Mouse (Mus musculus) layer of hippocampus, postnatal 25 days (tissue): ENCODE data around the gene Fabp6. TPM values are rescaled to one million over a fixed set of nuclear protein-coding genes. Genes with fewer than 3 reads are reported as not detected.

Experiments
- DNase-seq, 2 experiments: peaks; one replicate each; pipeline ENCODE4 v3.0.0; 2022; ENCODE audit warnings: mixed read lengths in 2 of 2, low spot score in 1 of 2; ENCODE audit errors: extremely low spot score in 1 of 2
- total RNA-seq, 2 experiments: library from RNA; stranded (reverse); gene quantifications; 2 replicates each; pipeline ENCODE4 v1.2.3; 2021

Gene Fabp6
- not detected for total RNA-seq

DNA sequence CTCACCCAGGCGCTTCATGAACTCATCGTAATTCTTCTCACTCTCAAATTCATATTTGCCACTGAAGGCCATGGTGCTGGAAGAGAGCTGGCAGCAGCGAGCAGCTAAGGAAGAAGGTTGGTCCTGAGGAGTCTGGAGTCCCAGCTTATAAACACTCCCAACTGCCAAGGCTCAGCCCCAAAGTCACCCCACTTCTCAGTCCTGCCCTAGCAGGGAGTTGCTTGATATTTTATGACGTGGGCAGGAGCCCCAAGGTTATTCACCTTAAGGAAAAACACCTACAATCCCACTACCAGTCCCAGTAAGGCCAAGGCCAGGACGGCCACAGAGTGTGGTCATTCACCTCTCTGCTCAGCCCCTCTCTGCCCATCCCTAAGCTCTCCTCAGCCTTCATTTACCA is at the start of gene Fabp6:
Fabp6 (minus strand) TSS at position 101 of the 400 bp plus-strand sequence.
- DNase-seq, result no peak

GRCm38 (mm10) chr11:43645286-43645685 is 43.9 kb upstream of the Fabp6 start:
- no peak for DNase-seq

DNA sequence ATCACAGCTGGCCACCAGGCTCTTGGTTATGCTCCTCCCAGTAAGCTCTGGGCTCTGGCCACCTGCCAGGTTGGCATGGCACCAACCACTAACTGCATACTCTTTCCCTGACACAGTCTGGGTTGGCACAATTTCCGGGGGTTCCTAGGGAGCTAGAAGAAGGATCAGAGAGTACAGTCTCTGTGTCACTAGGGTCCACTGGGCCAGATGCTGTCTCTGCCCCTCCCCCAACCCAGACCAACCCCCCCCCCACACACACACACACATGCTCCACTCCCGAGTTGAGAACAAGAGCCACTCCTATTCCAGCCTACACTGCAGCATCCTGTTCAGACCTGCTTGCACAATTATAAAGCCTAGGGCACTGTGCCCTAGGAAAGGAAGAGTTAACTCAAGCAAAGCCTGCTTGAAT is 41.8 kb upstream of the Fabp6 start:
- peak; percentile 57 to 77 for DNase-seq

DNA sequence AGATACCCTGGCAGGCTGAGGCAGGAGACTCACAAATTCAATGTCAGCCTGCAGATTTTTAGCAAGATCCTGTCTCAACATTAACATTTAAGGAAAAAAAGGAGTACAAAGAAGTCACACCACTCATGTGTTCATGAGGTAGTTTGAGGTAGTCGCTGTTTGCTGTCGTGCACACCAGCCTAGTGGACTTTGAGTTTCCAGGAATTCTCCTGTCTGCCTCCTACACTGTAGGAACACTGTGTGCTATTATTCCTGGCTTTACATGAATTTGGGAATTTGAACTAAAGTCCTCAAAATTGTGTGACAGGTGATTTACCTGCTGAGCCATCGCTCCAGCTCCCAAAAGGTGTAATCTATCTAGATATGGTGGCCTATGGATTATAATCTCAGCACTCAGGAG is 37.1 kb upstream of the Fabp6 start:
- DNase-seq, result no peak

- DNase-seq, result no peak
These were observed 35.4 kb upstream of the Fabp6 start for GRCm38 (mm10) chr11:43636761-43637160.

GRCm38 (mm10) chr11:43633658-43634401 is 32.5 kb upstream of the Fabp6 start:
- peak in 1 of 2 experiments; percentile 66 for DNase-seq

DNA sequence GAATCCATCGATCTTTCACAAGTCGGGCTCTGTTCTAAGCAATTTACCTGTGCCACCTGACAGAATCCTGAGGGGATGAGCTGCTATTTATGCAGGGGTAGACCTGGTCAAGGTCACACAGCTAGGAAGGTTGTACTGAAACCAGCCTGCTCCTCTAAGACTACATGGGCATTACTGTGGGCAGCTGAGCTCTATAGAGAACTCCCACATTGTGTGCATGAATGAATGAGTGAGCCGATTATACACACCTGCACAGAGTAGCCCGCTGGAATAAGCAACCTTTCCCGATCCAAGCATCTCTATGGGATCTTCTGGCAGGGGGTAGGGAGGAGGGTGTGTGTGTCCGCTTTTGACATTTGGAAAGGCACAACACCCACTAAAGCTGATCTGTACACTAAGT is 31.8 kb upstream of the Fabp6 start:
- DNase-seq, result no peak

GRCm38 (mm10) chr11:43632566-43632965 is 31.2 kb upstream of the Fabp6 start:
- no peak for DNase-seq

GRCm38 (mm10) chr11:43631645-43632044 is 30.3 kb upstream of the Fabp6 start:
- DNase-seq, result no peak

- no peak for DNase-seq
These were observed 25.7 kb upstream of the Fabp6 start for GRCm38 (mm10) chr11:43626927-43627645.

- peak in 1 of 2 experiments; percentile 36 for DNase-seq
These were observed 25.1 kb upstream of the Fabp6 start for GRCm38 (mm10) chr11:43626300-43626926.

- no peak for DNase-seq
These were observed 23.0 kb upstream of the Fabp6 start for GRCm38 (mm10) chr11:43624341-43624740.

DNA sequence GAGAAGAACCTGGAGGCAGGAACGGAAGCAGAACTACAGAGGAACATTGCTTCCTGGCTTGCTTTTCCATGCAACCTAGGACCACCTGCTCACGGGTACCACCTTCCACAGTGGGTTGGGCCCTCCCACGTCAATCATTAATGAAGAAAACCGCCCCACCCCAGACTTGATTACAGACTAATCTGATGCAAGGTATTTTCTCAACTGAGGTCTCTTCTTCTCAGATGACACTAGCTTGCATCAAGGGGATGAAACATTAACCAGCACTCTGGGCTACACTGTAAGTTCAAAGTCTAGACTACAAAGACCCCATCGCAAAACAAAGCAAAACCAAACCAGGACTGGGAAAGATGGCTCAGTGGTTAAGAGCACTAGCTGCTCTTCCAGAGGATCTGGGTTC is 20.4 kb upstream of the Fabp6 start:
- DNase-seq, result no peak

- no peak for DNase-seq
These were observed 17.1 kb upstream of the Fabp6 start for GRCm38 (mm10) chr11:43618403-43618802.

DNA sequence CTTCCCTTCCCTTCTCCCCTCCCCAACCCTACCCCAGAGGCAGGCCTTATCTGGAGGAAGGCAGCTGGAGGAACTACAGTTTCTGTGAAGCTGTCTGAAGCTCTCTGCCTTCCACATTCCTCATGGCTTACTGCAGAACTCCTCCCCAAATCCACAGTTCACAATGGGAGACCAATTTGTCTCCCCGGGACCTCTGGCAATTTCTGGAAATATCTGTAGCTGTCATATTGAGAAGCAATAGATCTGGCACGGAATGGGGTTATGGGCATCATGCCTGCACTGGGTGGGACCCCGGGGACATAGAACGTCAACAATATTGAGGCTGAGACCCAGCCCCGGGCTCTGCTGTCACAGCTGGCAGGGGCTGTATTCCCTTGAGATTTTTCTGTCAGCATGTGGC is 16.6 kb upstream of the Fabp6 start:
- no peak for DNase-seq

DNA sequence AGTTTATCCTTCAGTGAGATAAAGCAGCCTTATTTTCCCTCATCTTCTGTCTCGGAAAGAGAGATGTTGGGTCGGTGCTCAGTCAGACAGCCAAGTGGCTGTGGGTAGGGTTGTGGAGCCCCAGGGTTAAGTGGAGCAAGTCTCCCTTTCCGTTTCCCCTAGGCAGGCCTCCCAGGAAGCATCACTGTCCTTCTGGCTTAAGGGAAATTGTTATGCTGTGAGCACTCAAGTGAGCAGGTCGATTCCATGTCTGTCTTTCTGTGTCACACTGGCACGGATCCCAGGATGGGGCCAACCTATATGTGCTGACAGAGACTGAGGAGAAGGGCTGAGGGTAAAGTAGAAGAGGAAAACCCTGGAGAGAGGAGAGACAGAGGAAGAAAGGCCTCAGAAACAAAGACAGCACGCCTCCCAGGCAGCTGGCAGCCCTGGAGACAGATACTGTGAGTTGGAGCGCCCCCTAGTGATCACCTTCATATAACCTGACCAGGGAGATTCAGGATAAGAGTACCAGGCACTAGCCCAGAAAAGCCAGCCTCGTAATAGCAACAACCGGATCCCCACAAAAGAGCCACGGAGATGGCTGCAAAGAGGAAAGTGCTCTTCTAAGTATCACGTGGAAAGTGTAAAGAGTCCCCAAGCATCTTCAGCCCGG is 11.6 kb upstream of the Fabp6 start:
- peak; percentile 77 to 94 for DNase-seq

GRCm38 (mm10) chr11:43610662-43611033 is 9.3 kb upstream of the Fabp6 start:
- DNase-seq, result no peak

GRCm38 (mm10) chr11:43610006-43610661 is 8.8 kb upstream of the Fabp6 start:
- no peak for DNase-seq

- DNase-seq, result no peak
These were observed 7.1 kb upstream of the Fabp6 start for GRCm38 (mm10) chr11:43608440-43608839.

- DNase-seq, result no peak
These were observed 4.5 kb upstream of the Fabp6 start for GRCm38 (mm10) chr11:43605859-43606258.
